Mouse (Mus musculus) intestine, postnatal 0 days (tissue): ENCODE measurements around the gene Hacd4. TPM values are rescaled to one million over a fixed set of nuclear protein-coding genes. Genes with fewer than 3 reads are reported as not detected.

ENCODE experiments used
- ATAC-seq: fragments of 200-750 bp; cut with Nextera tagmentation; 2 replicates; pipeline ENCODE4 v1.8.0; 2017; ENCODE audit warnings: mild to moderate bottlenecking, moderate TSS enrichment, moderate library complexity
- H3K27ac ChIP-seq: fragments of 300-500 bp; sonication (generic); 2 replicates; pipeline ENCODE4 v1.5.1; 2014; ENCODE audit warnings: mild to moderate bottlenecking, low read depth, low read length, moderate library complexity
- H3K27me3 ChIP-seq: fragments of 300-500 bp; sonication (generic); replicated peaks from 2 replicates; pipeline ENCODE4 v1.6.1; 2014; ENCODE audit warnings: low read length, mixed read lengths; ENCODE audit not compliant: control insufficient read depth, insufficient read depth
- H3K36me3 ChIP-seq: fragments of 300-500 bp; sonication (generic); 2 replicates; pipeline ENCODE4 v1.6.1; 2014; ENCODE audit warnings: mild to moderate bottlenecking, moderate library complexity; ENCODE audit not compliant: control insufficient read depth, insufficient read depth
- H3K4me1 ChIP-seq: fragments of 300-500 bp; sonication (generic); replicated peaks from 2 replicates; pipeline ENCODE4 v1.6.1; 2014; ENCODE audit warnings: antibody characterized with exemption, low read length, mixed read lengths; ENCODE audit not compliant: control insufficient read depth, insufficient read depth
- H3K4me2 ChIP-seq: fragments of 300-500 bp; sonication (generic); replicated peaks from 2 replicates; pipeline ENCODE4 v1.6.1; 2014; ENCODE audit warnings: low read depth, mild to moderate bottlenecking, moderate library complexity
- H3K4me3 ChIP-seq: fragments of 300-500 bp; sonication (generic); 2 replicates; pipeline ENCODE4 v1.5.1; 2014; ENCODE audit warnings: low read depth, low read length
- H3K9ac ChIP-seq: fragments of 300-500 bp; sonication (generic); 2 replicates; pipeline ENCODE4 v1.6.1; 2014; ENCODE audit warnings: mild to moderate bottlenecking, low read depth, low read length
- H3K9me3 ChIP-seq: fragments of 300-500 bp; sonication (generic); 2 replicates; pipeline ENCODE4 v1.6.1; 2016; ENCODE audit warnings: mixed run types; ENCODE audit not compliant: control insufficient read depth
- CTCF ChIP-seq: sonication (generic); IDR thresholded peaks from 2 replicates; pipeline ENCODE4 v1.5.1; 2016; ENCODE audit warnings: low read depth, mild to moderate bottlenecking, control low read depth, antibody characterized with exemption, moderate library complexity
- WGBS: fragments of 180-500 bp; shearing (Covaris S2); extraction: QIAGEN DNeasy Blood & Tissue Kit; methylation state at CpG from one replicate; pipeline ENCODE4 v1.1.7; 2014; 5-methylcytosine and 5-hydroxymethylcytosine counted together
- polyA plus RNA-seq: library from polyadenylated mRNA; unstranded; fragments of >200 nt; fragmentation: Nextera tagmentation; extraction: Ambion mirVana; gene quantifications from 2 replicates; pipeline ENCODE4 v1.2.1, GENCODE M21; 2015

The Hacd4 gene
- polyA plus RNA-seq, 1 experiment from 2014 or later = 6.6 TPM

DNA sequence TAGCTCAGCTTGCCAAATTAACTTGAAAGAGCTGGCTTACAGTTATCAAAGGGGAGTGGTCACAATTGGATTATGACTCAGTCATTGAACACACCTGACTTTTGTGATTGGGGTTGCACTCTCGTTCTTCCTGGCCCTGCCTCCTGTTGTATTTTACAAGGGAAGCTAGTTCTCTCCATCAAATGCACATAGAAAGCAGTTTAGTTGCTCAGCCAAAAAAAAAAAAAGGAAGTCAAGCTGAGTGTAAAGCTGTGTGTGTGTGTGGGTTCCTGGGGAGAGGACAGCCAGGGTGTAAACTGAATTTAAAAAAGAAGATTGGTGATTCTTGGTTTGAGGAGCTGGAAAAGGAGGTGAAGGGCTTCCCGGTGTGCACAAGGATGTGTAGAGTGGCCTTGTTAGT is 811 bp downstream of the Hacd4 start:
- H3K9me3 ChIP-seq = no peaks in the 10 kb centered on the region
- TF ChIP-seq CTCF = no peak
- WGBS = 14% methylated on average over 2 of the region's 2 CpGs
- no peaks in the 10 kb centered on the region for H3K27me3 ChIP-seq
- no peak overlapping the region for H3K4me3 ChIP-seq
- no peaks in the 10 kb centered on the region for H3K36me3 ChIP-seq
- 0 out of 2 replicates have a peak, but pooled peaks cover 3% of the 10 kb centered on the region for H3K4me1 ChIP-seq
- peak overlapping the region; percentile 68 for H3K4me2 ChIP-seq
- ATAC-seq = no peak
- no peak overlapping the region for H3K9ac ChIP-seq
- H3K27ac ChIP-seq = no peak overlapping the region

DNA sequence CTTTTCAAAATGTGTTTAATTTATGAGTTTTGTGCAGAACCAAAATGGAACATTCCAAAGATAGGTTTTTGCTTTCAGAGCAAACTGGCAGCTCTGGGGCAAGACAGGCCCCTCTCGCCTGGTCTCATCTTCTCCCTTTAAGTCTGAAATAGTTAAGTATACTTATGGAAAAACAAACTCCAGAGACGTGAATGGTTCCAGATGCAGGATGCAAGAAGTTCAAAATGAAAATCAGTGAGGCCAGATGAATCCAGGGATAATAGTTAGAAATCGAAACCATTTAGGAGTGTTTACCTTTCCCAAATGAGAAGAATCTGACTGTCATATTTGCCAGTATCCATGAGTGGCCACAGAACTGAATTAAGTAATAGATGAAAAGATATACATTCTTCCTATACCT is 1.6 kb downstream of the Hacd4 start:
- Histone ChIP-seq H3K4me1 (0 out of 2 replicates have a peak, but pooled peaks cover 3% of the 10 kb centered on the region), H3K4me3 (no peak overlapping the region), H3K9me3 (no peaks in the 10 kb centered on the region), H3K9ac (no peak overlapping the region), H3K27me3 (no peaks in the 10 kb centered on the region), H3K4me2 (no peak overlapping the region), H3K36me3 (no peaks in the 10 kb centered on the region), H3K27ac (no peak overlapping the region)
- WGBS = 59% methylated on average over 3 of the region's 3 CpGs
- no peak for TF ChIP-seq CTCF
- no peak for ATAC-seq

DNA sequence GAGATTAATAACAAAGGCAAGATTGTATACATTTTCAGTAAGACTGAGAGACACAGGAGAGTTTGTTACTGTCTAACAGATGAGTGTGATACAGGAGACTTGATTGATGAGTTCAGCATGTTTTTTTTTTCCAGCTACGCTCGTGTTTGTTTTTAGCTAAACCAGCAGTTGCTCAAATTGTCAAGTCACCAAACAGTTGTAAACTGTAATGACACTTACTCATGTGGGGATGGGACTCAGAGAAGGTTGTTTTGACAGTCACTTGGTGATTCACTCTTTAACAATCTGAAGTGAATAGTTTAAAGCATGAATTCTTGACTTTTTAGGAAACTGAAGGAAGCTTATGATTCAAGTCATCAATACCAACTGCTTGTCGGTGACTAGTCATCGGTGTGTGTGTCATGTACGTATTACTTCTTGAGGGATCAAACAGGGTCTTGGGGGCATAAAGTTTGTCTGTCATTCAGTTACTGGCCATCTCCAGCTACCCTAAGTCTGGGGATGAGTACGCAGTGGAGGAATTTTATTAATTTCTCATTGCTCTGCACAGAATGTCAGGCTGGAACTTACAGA is 2.0 kb downstream of the Hacd4 start:
- no peaks in the 10 kb centered on the region for H3K36me3 ChIP-seq
- H3K27me3 ChIP-seq = no peaks in the 10 kb centered on the region
- no peak for ATAC-seq
- 54% methylated on average over 6 of the region's 6 CpGs for WGBS
- no peak for TF ChIP-seq CTCF
- no peak overlapping the region for H3K4me3 ChIP-seq
- H3K9ac ChIP-seq = no peak overlapping the region
- no peak overlapping the region for H3K4me2 ChIP-seq
- H3K9me3 ChIP-seq = no peaks in the 10 kb centered on the region
- H3K27ac ChIP-seq = no peak overlapping the region
- 0 out of 2 replicates have a peak, but pooled peaks cover 3% of the 10 kb centered on the region for H3K4me1 ChIP-seq

DNA sequence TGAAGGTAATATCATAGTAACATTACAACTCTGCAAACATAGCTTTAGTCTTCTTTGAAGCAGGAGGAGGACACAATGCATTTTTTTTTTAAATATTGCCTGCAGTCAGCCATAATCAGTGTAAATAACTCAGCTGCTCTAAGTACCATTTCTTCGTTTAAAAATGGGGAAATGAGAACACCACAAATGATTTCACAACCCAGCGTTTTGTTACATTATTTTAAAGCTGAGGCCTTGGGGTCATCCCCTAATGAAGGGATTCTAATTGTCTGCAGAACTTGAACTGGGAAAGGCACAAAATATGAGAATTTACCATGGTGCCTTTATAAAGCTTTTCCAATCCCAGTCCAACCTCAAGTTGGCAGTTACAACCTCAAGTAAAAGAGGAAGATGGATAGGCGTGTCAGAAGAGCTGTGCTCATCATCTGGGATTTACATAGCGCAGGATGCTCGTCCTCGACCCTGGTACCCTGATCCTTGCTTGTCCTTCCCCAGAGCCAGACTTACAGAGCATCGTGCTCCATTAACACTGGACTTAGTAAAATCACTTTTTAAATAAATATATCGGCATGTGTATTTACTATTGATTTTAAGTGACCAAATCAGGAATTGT is 6.2 kb downstream of the Hacd4 start:
- ATAC-seq = no peak
- Histone ChIP-seq H3K4me1 (no peaks in the 10 kb centered on the region), H3K9me3 (no peaks in the 10 kb centered on the region), H3K4me3 (no peak overlapping the region), H3K4me2 (no peak overlapping the region), H3K27ac (no peak overlapping the region), H3K36me3 (no peaks in the 10 kb centered on the region), H3K9ac (no peak overlapping the region), H3K27me3 (no peaks in the 10 kb centered on the region)
- TF ChIP-seq CTCF = no peak
- 81% methylated on average over 8 of the region's 8 CpGs for WGBS

DNA sequence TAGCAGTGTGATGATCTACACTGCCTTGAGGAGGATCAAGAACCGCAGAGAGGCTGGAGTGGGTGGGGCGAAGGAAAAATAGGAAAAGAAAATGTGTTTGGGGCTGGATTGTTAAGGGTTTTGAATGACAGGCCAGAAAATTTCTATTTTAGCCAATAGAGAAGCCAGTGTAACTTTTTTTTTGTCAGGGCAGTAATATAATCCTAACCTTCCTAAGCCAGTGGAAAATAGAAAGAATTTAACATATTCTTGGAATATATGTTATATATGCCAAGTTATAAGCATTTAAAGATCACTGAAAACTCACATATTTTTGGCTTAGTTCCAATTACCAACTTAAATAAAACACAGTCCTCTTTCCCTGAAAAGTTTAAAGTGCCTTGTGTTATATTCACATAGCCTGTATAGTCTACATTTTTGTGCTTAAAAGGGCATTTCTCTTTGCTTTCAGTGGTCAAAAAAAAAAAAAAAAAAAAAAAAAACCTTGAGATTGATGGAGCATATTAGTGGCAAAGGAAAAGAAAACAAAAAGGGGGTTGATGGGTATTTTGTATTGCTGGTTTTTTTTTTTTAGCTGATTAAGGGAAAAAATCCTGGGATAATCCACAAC is 11.0 kb downstream of the Hacd4 start:
- Histone ChIP-seq H3K4me2 (no peak overlapping the region), H3K9ac (no peak overlapping the region), H3K4me1 (no peaks in the 10 kb centered on the region), H3K4me3 (no peak overlapping the region), H3K36me3 (no peaks in the 10 kb centered on the region), H3K27me3 (no peaks in the 10 kb centered on the region), H3K9me3 (no peaks in the 10 kb centered on the region), H3K27ac (no peak overlapping the region)
- no peak for ATAC-seq
- no peak for TF ChIP-seq CTCF
- WGBS = 89% methylated on average over 2 of the region's 2 CpGs

DNA sequence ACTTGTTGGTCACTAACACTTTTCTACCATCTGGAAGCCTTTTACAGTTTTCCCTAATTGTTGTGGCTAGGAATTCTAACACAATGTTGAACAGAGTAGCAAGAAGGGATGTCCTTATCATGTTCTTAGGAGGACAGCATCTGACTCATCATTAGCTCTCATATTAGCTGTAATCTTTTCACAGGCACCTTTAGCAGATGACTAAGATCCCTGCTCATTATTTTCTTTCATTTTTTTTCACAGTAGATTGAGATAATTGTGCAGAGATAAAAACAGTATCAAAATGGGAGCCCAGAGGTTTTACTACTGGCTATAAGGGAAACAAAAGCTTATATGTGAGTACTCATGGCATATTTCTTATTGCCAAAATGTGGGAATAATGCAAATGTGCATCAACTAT is 14.2 kb downstream of the Hacd4 start:
- no peaks in the 10 kb centered on the region for H3K36me3 ChIP-seq
- TF ChIP-seq CTCF = no peak
- H3K4me1 ChIP-seq = no peaks in the 10 kb centered on the region
- H3K27ac ChIP-seq = no peak overlapping the region
- no peak overlapping the region for H3K4me2 ChIP-seq
- no peaks in the 10 kb centered on the region for H3K27me3 ChIP-seq
- H3K9ac ChIP-seq = no peak overlapping the region
- no peak overlapping the region for H3K4me3 ChIP-seq
- no peak for ATAC-seq
- no peaks in the 10 kb centered on the region for H3K9me3 ChIP-seq
